Comparison of ENCODE assay signal across 9 mouse cellular contexts in genomic region chr16:91962894-91963555, GRCm38 (mm10).
A peak's percentile ranks its signal among the peaks of the same experiment; 100 is the strongest.
DNase-seq lines count a peak whose midpoint lies in the region; ATAC-seq lines count a peak whose summit lies in the region.
"Had no signal": no experiment of that assay in that cellular context is flagged by ENCODE, and none has a peak within 500 bp of the region (broad histone marks: within the 10 kb centered on the region; RNA-seq: fewer than 3 reads in every experiment).

No protein-coding gene starts in this region.

- no peaks in the 10 kb centered on the region for H3K36me3 ChIP-seq in intestine, embryonic 14.5 days (ENCODE audit: control insufficient read depth, insufficient read depth, low read length)
- H3K36me3 ChIP-seq in limb, embryonic 15.5 days: no peaks in the 10 kb centered on the region
- H3K36me3 ChIP-seq in stomach, embryonic 15.5 days: no peaks in the 10 kb centered on the region

- 0 out of 2 replicates have a peak overlapping the region, but pooled peaks have one; percentile 28 for H3K27ac ChIP-seq in intestine, embryonic 14.5 days (ENCODE audit: low read depth)
- H3K27ac ChIP-seq in limb, embryonic 15.5 days: no peak overlapping the region
- H3K27ac ChIP-seq in stomach, embryonic 15.5 days: no peak overlapping the region

- peak overlapping the region; percentile 16 for H3K4me2 ChIP-seq in intestine, embryonic 14.5 days (ENCODE audit: low read length)
- no peak overlapping the region; the same call in 1 of the 2 replicates for H3K4me2 ChIP-seq in limb, embryonic 15.5 days
- H3K4me2 ChIP-seq in stomach, embryonic 15.5 days: peak overlapping the region; percentile 38

- peaks cover 16% of the 10 kb centered on the region; the same call in 1 of the 2 replicates for H3K4me1 ChIP-seq in intestine, embryonic 14.5 days (replicated peaks; ENCODE audit: control insufficient read depth, insufficient read depth, low read length)
- peaks cover 11% of the 10 kb centered on the region for H3K4me1 ChIP-seq in limb, embryonic 15.5 days
- peaks cover 7% of the 10 kb centered on the region; the same call in 1 of the 2 replicates for H3K4me1 ChIP-seq in stomach, embryonic 15.5 days

- no peaks in the 10 kb centered on the region for H3K27me3 ChIP-seq in intestine, embryonic 14.5 days (replicated peaks; ENCODE audit: control insufficient read depth, insufficient read depth, low read length)
- no peaks in the 10 kb centered on the region for H3K27me3 ChIP-seq in limb, embryonic 15.5 days
- no peaks in the 10 kb centered on the region for H3K27me3 ChIP-seq in stomach, embryonic 15.5 days (replicated peaks)

- DNase-seq in cerebellum, postnatal 4 days (ENCODE audit: low spot score in 2 of 2): peak; percentile 37 to 70
- DNase-seq in cerebellum, adult 8-10 months: no peak
- peak; percentile 74 for DNase-seq in embryo, embryonic 11 days
- no peak for DNase-seq in intestine, embryonic 14.5 days (ENCODE audit: low spot score)
- no peak for DNase-seq in gastrocnemius, postnatal 10 days
- DNase-seq in spleen, postnatal 36 days (ENCODE audit: low spot score in 2 of 2): no peak

- no peak overlapping the region for H3K4me3 ChIP-seq in intestine, embryonic 14.5 days (ENCODE audit: low read depth, low read length)
- no peak overlapping the region for H3K4me3 ChIP-seq in limb, embryonic 15.5 days
- H3K4me3 ChIP-seq in stomach, embryonic 15.5 days (replicated peaks): no peak overlapping the region
- H3K4me3 ChIP-seq: erythroblast, embryonic 14.5 days had no signal

- 30% methylated on average over 14 of the region's 14 CpGs for WGBS in intestine, embryonic 14.5 days
- 54% methylated on average over 14 of the region's 14 CpGs for WGBS in limb, embryonic 15.5 days
- WGBS in stomach, embryonic 15.5 days: 34% methylated on average over 14 of the region's 14 CpGs

- ATAC-seq in intestine, embryonic 14.5 days (replicated peaks; ENCODE audit: low FRiP score, low TSS enrichment, low read depth): peak; percentile 69
- peak; percentile 49; the same call in 1 of the 2 replicates for ATAC-seq in limb, embryonic 15.5 days (ENCODE audit: insufficient number of reproducible peaks, low FRiP score, low TSS enrichment, low read depth)
- 0 out of 2 replicates have a peak, but pooled peaks have one; percentile 9 for ATAC-seq in stomach, embryonic 15.5 days (ENCODE audit: insufficient read depth, low FRiP score, low read depth)

- no peak overlapping the region for H3K9ac ChIP-seq in intestine, embryonic 14.5 days (ENCODE audit: low read length)
- H3K9ac ChIP-seq in limb, embryonic 15.5 days: no peak overlapping the region
- no peak overlapping the region for H3K9ac ChIP-seq in stomach, embryonic 15.5 days

- H3K9me3 ChIP-seq in intestine, embryonic 14.5 days (ENCODE audit: control insufficient read depth, low read length): no peaks in the 10 kb centered on the region
- H3K9me3 ChIP-seq in limb, embryonic 15.5 days: no peaks in the 10 kb centered on the region
- H3K9me3 ChIP-seq in stomach, embryonic 15.5 days: no peaks in the 10 kb centered on the region

Comparison
In these comparisons a context has a peak if more than half of its experiments do, and no peak if none do; other contexts are left out.
1. DNase-seq: peak in cerebellum, postnatal 4 days (2 of 2) and embryo, embryonic 11 days (single experiment); none in cerebellum, adult 8-10 months (single experiment), intestine, embryonic 14.5 days (single experiment), gastrocnemius, postnatal 10 days (single experiment) and spleen, postnatal 36 days (0 of 2).
2. ATAC-seq: peak in every context shown above with its lines; median percentile 69 in intestine, embryonic 14.5 days; 49 in limb, embryonic 15.5 days; 9 in stomach, embryonic 15.5 days.